ENCODE assay signal across 8 mouse cellular contexts in the genomic region with DNA sequence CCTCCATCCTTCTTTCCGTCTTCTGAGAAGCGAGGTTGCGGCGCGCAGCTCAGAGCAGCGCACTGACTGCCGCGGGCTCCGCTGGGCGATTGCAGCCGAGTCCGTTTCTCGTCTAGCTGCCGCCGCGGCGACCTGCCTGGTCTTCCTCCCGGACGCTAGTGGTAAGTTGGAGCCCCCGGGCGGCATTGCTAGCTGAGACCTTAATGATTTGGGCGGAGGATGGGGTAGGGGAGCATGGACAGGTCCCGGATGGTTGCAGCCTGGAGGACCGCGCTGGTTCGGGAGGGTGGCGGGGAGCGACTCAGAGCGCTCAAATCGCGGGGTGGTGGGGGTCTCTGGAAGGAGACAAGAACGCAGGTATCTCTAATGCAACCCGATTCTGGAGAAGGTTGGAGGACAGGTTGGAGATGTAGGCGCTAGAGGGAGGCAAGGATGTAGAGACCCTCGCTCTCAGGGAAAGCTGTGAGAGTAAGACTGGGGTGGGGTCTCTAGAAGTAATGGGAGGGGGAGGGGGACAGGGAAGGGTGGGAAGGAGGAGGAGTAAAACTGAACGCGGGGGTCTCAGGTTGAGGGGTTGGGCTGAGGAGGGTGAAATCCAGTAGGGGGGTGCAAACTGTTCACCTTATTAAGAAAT. TPM values are rescaled to one million over a fixed set of nuclear protein-coding genes. Genes with fewer than 3 reads are reported as not detected.
DNase-seq lines count a peak whose midpoint lies in the region; ATAC-seq and TF ChIP-seq lines count a peak whose summit lies in the region.

No protein-coding gene starts in this region.

- 0 out of 2 replicates have a peak, but pooled peaks have one; percentile 28 for ATAC-seq in kidney, embryonic 14.5 days (ENCODE audit: low FRiP score, low TSS enrichment)
- ATAC-seq in hematopoietic stem cell, adult 5-6 weeks (replicated peaks in 1 of 2; ENCODE audit: insufficient read depth in 1 of 2, low FRiP score in 2 of 2, low TSS enrichment in 1 of 2, low read depth in 1 of 2, poor library complexity in 2 of 2, severe bottlenecking in 2 of 2): peak; percentile 71 to 72
- ATAC-seq in megakaryocyte progenitor cell, adult 5-6 weeks (replicated peaks; ENCODE audit: poor library complexity): peak; percentile 43

- WGBS in kidney, embryonic 14.5 days: 20% methylated on average over 37 of the region's 37 CpGs

- TF ChIP-seq CTCF in brain, embryonic 14.5 days (IDR thresholded peaks at IDR 0.05; ENCODE audit: borderline replicate concordance, extremely low read depth, insufficient read depth, insufficient read length): no peak

- H3K4me1 ChIP-seq in kidney, embryonic 14.5 days (ENCODE audit: control insufficient read depth, insufficient read depth, low read length): no peaks in the 10 kb centered on the region

- no peaks in the 10 kb centered on the region for H3K9me3 ChIP-seq in kidney, embryonic 14.5 days (ENCODE audit: control insufficient read depth, low read length)

- peak overlapping the region; percentile 24 for H3K4me3 ChIP-seq in kidney, embryonic 14.5 days (ENCODE audit: low read length)

- DNase-seq in kidney, adult 9 months: no peak
- DNase-seq in brain, embryonic 14.5 days (ENCODE audit: low read depth): peak; percentile 59
- no peak for DNase-seq in spleen, postnatal 10 days (ENCODE audit: low spot score in 2 of 2)
- DNase-seq in ovary, adult 18-20 months (ENCODE audit: low spot score): no peak
- DNase-seq in thymus, postnatal 10 days (ENCODE audit: low spot score in 2 of 2): no peak

- peak overlapping the region; percentile 42; the same call in 1 of the 2 replicates for H3K4me2 ChIP-seq in kidney, embryonic 14.5 days (replicated peaks; ENCODE audit: low read depth, low read length)

- no peaks in the 10 kb centered on the region for H3K36me3 ChIP-seq in kidney, embryonic 14.5 days (ENCODE audit: control insufficient read depth, insufficient read depth, low read length)

- peaks cover 18% of the 10 kb centered on the region; the same call in 1 of the 2 replicates for H3K27me3 ChIP-seq in kidney, embryonic 14.5 days (ENCODE audit: control insufficient read depth, insufficient read depth, low read length)

- H3K27ac ChIP-seq in kidney, embryonic 14.5 days (ENCODE audit: low read depth, low read length): no peak overlapping the region

- no peak overlapping the region for H3K9ac ChIP-seq in kidney, embryonic 14.5 days (ENCODE audit: low read depth, low read length)

- TF ChIP-seq POLR2A in brain, embryonic 14.5 days (IDR thresholded peaks at IDR 0.05; ENCODE audit: borderline replicate concordance, extremely low read depth, insufficient read depth, insufficient read length, poor library complexity, severe bottlenecking): no peak

RNA-seq across cellular contexts. Expression of gene Htr2c, which starts 0.7 kb away (rescaled TPM):
- polyA plus RNA-seq in kidney, embryonic 14.5 days (2014; fragmentation: Nextera tagmentation; extraction: Ambion mirVana): 0.13 TPM in 1 of 2 replicates, not detected in the other
- polyA plus RNA-seq in brain, embryonic 14.5 days (2012; rRNA removed): 3.8 and 8.2 TPM in 2 replicates
- 0.55 TPM in 1 of 2 replicates, not detected in the other for total RNA-seq in hematopoietic stem cell, adult 5-6 weeks (2017)
- total RNA-seq in megakaryocyte progenitor cell, adult 5-6 weeks (2015): not detected in 2 replicates
- total RNA-seq in megakaryocyte progenitor cell, adult 5-6 weeks (2017): not detected in 2 replicates
